Mouse (Mus musculus): ENCODE data around the gene Ptgir. TPM values are rescaled to one million over a fixed set of nuclear protein-coding genes. Genes with fewer than 3 reads are reported as not detected.

Ptgir gene
- polyA plus RNA-seq, 1 experiment, result 1.7 TPM

DNA sequence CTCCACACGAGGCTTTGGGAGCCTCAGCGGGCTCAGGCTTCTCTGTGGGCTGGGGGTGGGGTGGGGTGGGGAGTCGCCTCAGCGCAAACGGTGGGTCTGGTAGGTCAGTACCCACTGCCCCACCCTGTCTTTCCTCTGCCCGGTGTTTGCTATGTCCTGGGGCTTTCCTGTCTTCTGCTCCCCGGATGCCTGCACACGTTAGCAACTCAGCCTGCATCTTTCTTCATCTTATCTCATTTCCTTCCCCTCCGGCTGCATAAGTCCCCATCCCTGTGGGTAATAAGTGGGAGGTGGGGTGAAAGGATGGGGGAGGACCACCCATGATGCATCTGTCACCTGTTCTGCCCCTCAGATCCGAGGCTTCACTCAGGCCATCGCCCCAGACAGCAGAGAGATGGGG lies 2.1 kb downstream of the Ptgir start:
- H3K36me3 ChIP-seq (ENCODE audit: control insufficient read depth, insufficient read depth, low read length), result no peaks in the 10 kb centered on the region
- 28% methylated on average over 11 of the region's 11 CpGs for WGBS
- H3K27me3 ChIP-seq (ENCODE audit: control insufficient read depth, insufficient read depth, low read length), result no peaks in the 10 kb centered on the region
- TF ChIP-seq POLR2A (IDR thresholded peaks at IDR 0.05; ENCODE audit: low read depth, low read length) (no peak), CTCF (IDR thresholded peaks at IDR 0.05; ENCODE audit: extremely low read depth, insufficient read length, insufficient replicate concordance, low read depth, low read length) (no peak)
- peak overlapping the region; percentile 22 for H3K4me3 ChIP-seq (ENCODE audit: low read depth, low read length)
- peak overlapping the region; percentile 14; the same call in 1 of the 2 replicates for H3K27ac ChIP-seq (ENCODE audit: insufficient read depth, low read depth, low read length)
- no peaks in the 10 kb centered on the region; the same call in 1 of the 2 replicates for H3K4me1 ChIP-seq (ENCODE audit: control insufficient read depth, insufficient read depth, insufficient read length, low read length)

DNA sequence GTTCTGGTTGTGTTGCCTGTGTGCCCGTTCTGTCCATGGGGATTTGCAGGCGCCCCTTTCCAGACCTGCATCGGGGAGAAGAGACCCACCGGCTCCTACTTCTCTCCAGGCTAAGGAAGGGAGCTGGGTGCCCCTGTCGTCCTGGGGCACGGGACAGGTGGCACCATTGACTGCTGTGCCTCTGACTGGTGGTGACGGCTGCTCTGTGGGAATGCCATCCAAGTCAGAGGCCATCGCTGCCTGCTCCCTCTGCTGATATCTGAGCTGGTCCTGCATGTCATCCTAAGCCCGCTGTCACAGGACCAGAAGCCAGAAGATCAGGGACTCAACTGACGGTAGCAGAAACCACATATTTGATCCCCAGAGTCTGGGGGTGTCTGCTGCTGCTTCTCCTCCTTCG lies 2.6 kb downstream of the Ptgir start:
- Histone ChIP-seq H3K27me3 (ENCODE audit: control insufficient read depth, insufficient read depth, low read length) (no peaks in the 10 kb centered on the region), H3K4me1 (ENCODE audit: control insufficient read depth, insufficient read depth, insufficient read length, low read length) (no peaks in the 10 kb centered on the region; the same call in 1 of the 2 replicates), H3K27ac (ENCODE audit: insufficient read depth, low read depth, low read length) (no peak overlapping the region; the same call in 1 of the 2 replicates), H3K36me3 (ENCODE audit: control insufficient read depth, insufficient read depth, low read length) (no peaks in the 10 kb centered on the region), H3K4me3 (ENCODE audit: low read depth, low read length) (peak overlapping the region; percentile 15)
- whole genome bisulfite sequencing, result 59% methylated on average over 11 of the region's 11 CpGs
- no peak for TF ChIP-seq POLR2A (IDR thresholded peaks at IDR 0.05; ENCODE audit: low read depth, low read length)
- no peak for TF ChIP-seq CTCF (IDR thresholded peaks at IDR 0.05; ENCODE audit: extremely low read depth, insufficient read length, insufficient replicate concordance, low read depth, low read length)

DNA sequence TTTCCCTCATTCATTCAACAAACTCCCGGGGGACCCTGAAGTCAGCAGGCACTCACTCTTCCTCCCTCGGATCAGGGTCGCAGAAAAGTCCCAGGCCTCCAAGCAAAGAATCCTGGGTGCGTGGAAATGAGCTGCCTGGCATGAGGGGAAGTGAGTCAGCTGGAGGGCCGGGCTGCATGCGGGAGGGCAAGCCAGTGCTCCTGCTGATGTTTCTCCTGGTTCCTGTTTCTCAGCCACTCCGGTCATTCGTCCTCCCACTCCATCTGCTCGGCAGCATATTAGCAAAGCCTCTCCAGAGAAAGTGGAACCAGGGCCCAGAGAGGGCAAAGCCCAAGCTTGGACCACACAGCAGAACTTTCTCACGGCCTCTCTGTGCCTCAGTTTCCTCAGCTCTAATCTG lies 3.6 kb downstream of the Ptgir start:
- no peaks in the 10 kb centered on the region; the same call in 1 of the 2 replicates for H3K4me1 ChIP-seq (ENCODE audit: control insufficient read depth, insufficient read depth, insufficient read length, low read length)
- H3K27ac ChIP-seq (ENCODE audit: insufficient read depth, low read depth, low read length), result no peak overlapping the region

DNA sequence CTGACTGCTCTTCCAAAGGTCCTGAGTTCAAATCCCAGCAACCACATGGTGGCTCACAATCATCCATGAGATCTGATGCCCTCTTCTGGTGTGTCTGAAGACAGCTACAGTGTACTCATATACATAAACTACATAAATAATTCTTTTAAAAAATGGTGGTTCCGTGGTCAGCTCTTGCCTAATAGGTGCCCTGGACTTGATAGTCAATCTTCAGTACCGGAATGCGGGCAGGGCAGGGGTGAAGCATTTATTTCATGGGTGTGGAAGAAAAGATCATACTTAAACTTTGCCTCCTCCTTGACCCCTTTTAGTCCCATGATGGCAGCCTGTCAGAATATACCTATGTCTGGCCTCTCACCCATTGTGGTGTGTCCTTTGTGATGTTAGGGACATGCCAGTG lies 5.6 kb downstream of the Ptgir start:
- Histone ChIP-seq H3K36me3 (ENCODE audit: control insufficient read depth, insufficient read depth, low read length) (peaks cover 25% of the 10 kb centered on the region), H3K27ac (ENCODE audit: insufficient read depth, low read depth, low read length) (no peak overlapping the region)
- 66% methylated on average over 3 of the region's 3 CpGs for WGBS

More for the DNA sequence above, 3.6 kb downstream of the Ptgir start:
- Histone ChIP-seq H3K27me3 (ENCODE audit: control insufficient read depth, insufficient read depth, low read length) (no peaks in the 10 kb centered on the region), H3K36me3 (ENCODE audit: control insufficient read depth, insufficient read depth, low read length) (peaks cover 7% of the 10 kb centered on the region), H3K4me3 (ENCODE audit: low read depth, low read length) (no peak overlapping the region)
- whole genome bisulfite sequencing, result 56% methylated on average over 10 of the region's 10 CpGs
- TF ChIP-seq POLR2A (IDR thresholded peaks at IDR 0.05; ENCODE audit: low read depth, low read length) (no peak), CTCF (IDR thresholded peaks at IDR 0.05; ENCODE audit: extremely low read depth, insufficient read length, insufficient replicate concordance, low read depth, low read length) (no peak)

DNA sequence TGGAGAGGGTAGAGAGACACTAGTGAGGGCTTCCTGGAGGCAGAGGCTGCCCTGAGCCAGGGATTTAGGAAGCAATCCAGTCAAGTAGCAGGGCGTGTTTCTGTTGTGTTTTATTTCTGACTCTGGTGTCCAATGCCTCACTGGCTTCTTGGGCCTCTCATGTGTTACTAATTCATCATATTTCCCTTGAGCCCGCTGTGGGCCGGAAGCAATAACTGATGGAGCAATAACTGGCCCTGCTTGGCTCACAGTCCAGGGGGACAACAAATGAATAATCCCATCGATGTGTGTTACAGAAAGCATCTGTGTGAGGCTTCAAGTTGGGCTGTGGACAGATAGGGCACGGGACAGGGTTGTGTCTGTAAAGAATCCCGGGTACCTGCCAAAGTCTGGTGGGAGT lies 6.1 kb downstream of the Ptgir start:
- H3K27me3 ChIP-seq (ENCODE audit: control insufficient read depth, insufficient read depth, low read length), result no peaks in the 10 kb centered on the region
- no peak for TF ChIP-seq POLR2A (IDR thresholded peaks at IDR 0.05; ENCODE audit: low read depth, low read length)
- no peak for TF ChIP-seq CTCF (IDR thresholded peaks at IDR 0.05; ENCODE audit: extremely low read depth, insufficient read length, insufficient replicate concordance, low read depth, low read length)
- H3K36me3 ChIP-seq (ENCODE audit: control insufficient read depth, insufficient read depth, low read length), result peaks cover 30% of the 10 kb centered on the region
- H3K27ac ChIP-seq (ENCODE audit: insufficient read depth, low read depth, low read length), result no peak overlapping the region
- H3K4me3 ChIP-seq (ENCODE audit: low read depth, low read length), result no peak overlapping the region
- WGBS, result 79% methylated on average over 6 of the region's 6 CpGs
- no peaks in the 10 kb centered on the region; the same call in 1 of the 2 replicates for H3K4me1 ChIP-seq (ENCODE audit: control insufficient read depth, insufficient read depth, insufficient read length, low read length)

More for the DNA sequence above, 5.6 kb downstream of the Ptgir start:
- Histone ChIP-seq H3K27me3 (ENCODE audit: control insufficient read depth, insufficient read depth, low read length) (no peaks in the 10 kb centered on the region), H3K4me1 (ENCODE audit: control insufficient read depth, insufficient read depth, insufficient read length, low read length) (no peaks in the 10 kb centered on the region; the same call in 1 of the 2 replicates), H3K4me3 (ENCODE audit: low read depth, low read length) (no peak overlapping the region)
- no peak for TF ChIP-seq POLR2A (IDR thresholded peaks at IDR 0.05; ENCODE audit: low read depth, low read length)
- TF ChIP-seq CTCF (IDR thresholded peaks at IDR 0.05; ENCODE audit: extremely low read depth, insufficient read length, insufficient replicate concordance, low read depth, low read length), result no peak

DNA sequence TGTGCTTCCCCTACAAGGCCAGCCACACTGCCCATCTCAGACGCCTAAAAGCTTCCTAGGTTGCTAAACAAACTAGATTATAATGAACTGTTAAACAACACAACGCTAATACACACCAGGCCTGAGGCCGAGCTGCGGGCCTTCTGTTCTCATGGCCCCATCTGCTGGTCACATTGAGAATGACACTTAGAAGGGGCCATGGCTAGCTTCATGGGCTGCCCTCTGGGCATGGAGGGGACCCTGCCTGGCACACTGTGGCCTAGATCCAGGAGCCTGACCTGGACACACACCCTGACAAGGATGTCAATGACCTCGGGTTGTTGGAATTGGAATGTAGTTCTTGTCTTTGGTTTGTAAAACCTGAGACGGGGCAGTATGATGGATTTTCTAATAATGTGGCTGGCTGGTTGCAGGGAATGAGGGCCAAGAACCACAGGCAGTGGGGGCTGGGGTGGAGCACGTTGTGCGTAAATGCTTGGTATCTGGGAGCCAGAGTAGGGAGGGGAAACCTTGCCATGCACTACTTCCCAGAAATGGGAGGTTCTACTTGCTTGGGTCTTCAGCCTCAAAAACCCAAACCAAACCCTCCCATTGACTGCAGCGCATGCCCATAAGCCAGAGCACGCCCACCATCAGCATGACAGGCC lies 7.6 kb downstream of the Ptgir start:
- Histone ChIP-seq H3K27ac (ENCODE audit: insufficient read depth, low read depth, low read length) (no peak overlapping the region), H3K4me1 (ENCODE audit: control insufficient read depth, insufficient read depth, insufficient read length, low read length) (no peaks in the 10 kb centered on the region), H3K27me3 (ENCODE audit: control insufficient read depth, insufficient read depth, low read length) (no peaks in the 10 kb centered on the region), H3K36me3 (ENCODE audit: control insufficient read depth, insufficient read depth, low read length) (peaks cover 45% of the 10 kb centered on the region), H3K4me3 (ENCODE audit: low read depth, low read length) (no peak overlapping the region)
- WGBS, result 31% methylated on average over 10 of the region's 10 CpGs
- TF ChIP-seq CTCF (IDR thresholded peaks at IDR 0.05; ENCODE audit: extremely low read depth, insufficient read length, insufficient replicate concordance, low read depth, low read length), result peak; percentile 91
- TF ChIP-seq POLR2A (IDR thresholded peaks at IDR 0.05; ENCODE audit: low read depth, low read length), result no peak

DNA sequence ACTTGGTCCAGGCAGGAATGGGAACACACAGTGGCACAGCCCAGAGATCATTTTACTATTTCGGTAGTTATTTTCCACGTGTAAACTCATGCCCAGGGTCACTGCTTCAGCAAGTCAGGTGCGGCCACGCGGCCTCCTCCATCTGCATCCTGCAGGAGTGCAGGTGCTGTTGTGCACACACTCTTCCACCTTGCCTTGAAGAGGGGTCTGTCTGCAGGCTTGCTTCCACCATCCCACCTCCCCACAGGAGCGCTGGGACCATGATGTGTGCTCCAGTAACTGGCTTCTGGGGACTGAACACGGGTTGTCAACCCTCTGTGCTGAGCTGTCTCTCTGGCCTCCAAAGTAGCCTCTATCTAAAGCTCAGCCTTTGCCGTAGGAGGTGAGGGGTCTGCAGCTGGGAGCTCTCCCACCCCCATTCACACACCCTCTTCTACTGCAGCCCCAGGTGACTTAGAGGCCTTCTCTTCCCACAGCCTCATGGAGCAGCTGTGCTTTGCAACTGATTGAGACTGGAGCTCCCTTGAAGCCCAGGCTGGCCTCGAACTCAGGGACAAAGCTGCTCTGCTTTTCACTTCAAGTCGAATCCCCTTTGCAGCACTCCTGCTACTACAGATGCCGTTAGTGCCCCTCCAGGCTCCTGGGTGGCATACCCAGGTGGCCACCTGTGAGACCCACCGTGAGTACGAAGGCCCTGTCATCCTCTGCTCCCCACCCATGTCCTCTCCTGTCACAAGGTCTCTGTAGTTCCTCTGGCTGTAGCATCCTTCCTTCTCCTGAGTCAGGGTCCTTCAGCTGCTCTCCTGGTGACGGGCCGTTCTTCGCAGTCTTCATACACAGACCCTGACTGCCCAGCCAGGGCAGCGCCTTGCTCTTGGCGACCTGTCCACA lies 8.4 kb downstream of the Ptgir start:
- no peaks in the 10 kb centered on the region; the same call in 1 of the 2 replicates for H3K4me1 ChIP-seq (ENCODE audit: control insufficient read depth, insufficient read depth, insufficient read length, low read length)
- H3K36me3 ChIP-seq (ENCODE audit: control insufficient read depth, insufficient read depth, low read length), result peaks cover 47% of the 10 kb centered on the region
- no peak for TF ChIP-seq CTCF (IDR thresholded peaks at IDR 0.05; ENCODE audit: extremely low read depth, insufficient read length, insufficient replicate concordance, low read depth, low read length)
- TF ChIP-seq POLR2A (IDR thresholded peaks at IDR 0.05; ENCODE audit: low read depth, low read length), result no peak
- no peak overlapping the region for H3K4me3 ChIP-seq (ENCODE audit: low read depth, low read length)
- WGBS, result 85% methylated on average over 18 of the region's 18 CpGs
- H3K27ac ChIP-seq (ENCODE audit: insufficient read depth, low read depth, low read length), result no peak overlapping the region
- H3K27me3 ChIP-seq (ENCODE audit: control insufficient read depth, insufficient read depth, low read length), result no peaks in the 10 kb centered on the region
